Mouse (Mus musculus): ENCODE measurements around the gene Olfr187. TPM values are rescaled to one million over a fixed set of nuclear protein-coding genes. Genes with fewer than 3 reads are reported as not detected.
"Not testable (repeated sequence)": the region's sequence is repeated elsewhere in the genome, so short reads cannot be mapped to it uniquely, and the experiment has no call there.

Olfr187 gene
- total RNA-seq (2014; fragmentation: Nextera tagmentation) (not detected in 2 replicates), total RNA-seq (2017) (not detected in 2 replicates)

GRCm38 (mm10) chr16:59039710-59040109, at the start of gene Olfr187:
Olfr187 (minus strand) TSS chr16:59039767.
- no peak for ATAC-seq (replicated peaks; ENCODE audit: poor library complexity, severe bottlenecking)

- ATAC-seq (replicated peaks; ENCODE audit: poor library complexity, severe bottlenecking), result not testable (repeated sequence)
These were observed 41.5 kb upstream of the Olfr187 start for GRCm38 (mm10) chr16:59081113-59081512.

- no peak for ATAC-seq (replicated peaks; ENCODE audit: poor library complexity, severe bottlenecking)
These were observed 38.3 kb upstream of the Olfr187 start, which contains the start of gene Olfr190 for GRCm38 (mm10) chr16:59077905-59078304. Olfr190 (minus strand) TSS chr16:59078005.

- ATAC-seq (replicated peaks; ENCODE audit: poor library complexity, severe bottlenecking), result no peak
These were observed 34.0 kb upstream of the Olfr187 start for GRCm38 (mm10) chr16:59073520-59073919.

GRCm38 (mm10) chr16:59071755-59072154, 32.2 kb upstream of the Olfr187 start:
- ATAC-seq (replicated peaks; ENCODE audit: poor library complexity, severe bottlenecking), result no peak

- ATAC-seq (replicated peaks; ENCODE audit: poor library complexity, severe bottlenecking), result not testable (repeated sequence)
These were observed 22.8 kb upstream of the Olfr187 start for GRCm38 (mm10) chr16:59062411-59062810.

- ATAC-seq (replicated peaks; ENCODE audit: poor library complexity, severe bottlenecking), result not testable (repeated sequence)
These were observed 9.7 kb upstream of the Olfr187 start for GRCm38 (mm10) chr16:59049286-59049685.

GRCm38 (mm10) chr16:59048860-59049259, 9.3 kb upstream of the Olfr187 start:
- ATAC-seq (replicated peaks; ENCODE audit: poor library complexity, severe bottlenecking), result no peak

GRCm38 (mm10) chr16:59047579-59047978, 8.0 kb upstream of the Olfr187 start:
- ATAC-seq (replicated peaks; ENCODE audit: poor library complexity, severe bottlenecking), result no peak

- ATAC-seq (replicated peaks; ENCODE audit: poor library complexity, severe bottlenecking), result no peak
These were observed 6.3 kb upstream of the Olfr187 start for GRCm38 (mm10) chr16:59045835-59046234.

GRCm38 (mm10) chr16:59030191-59030590, 9.4 kb downstream of the Olfr187 start, which contains the start of gene Olfr186:
Olfr186 (minus strand) TSS chr16:59030291.
- no peak for ATAC-seq (replicated peaks; ENCODE audit: poor library complexity, severe bottlenecking)

- no peak for ATAC-seq (replicated peaks; ENCODE audit: poor library complexity, severe bottlenecking)
These were observed 26.1 kb downstream of the Olfr187 start for GRCm38 (mm10) chr16:59013357-59014018.

GRCm38 (mm10) chr16:59007146-59007545, 32.4 kb downstream of the Olfr187 start:
- no peak for ATAC-seq (replicated peaks; ENCODE audit: poor library complexity, severe bottlenecking)

- ATAC-seq (replicated peaks; ENCODE audit: poor library complexity, severe bottlenecking), result no peak
These were observed 44.5 kb downstream of the Olfr187 start, which contains the start of gene Olfr183 for GRCm38 (mm10) chr16:58995057-58995456. Olfr183 (plus strand) TSS chr16:58995357.

Other genes starting within 250 kb of the Olfr187 start
- not detected in 2 replicates for gene Olfr173, start 239.5 kb downstream of the Olfr187 start, total RNA-seq (2014; fragmentation: Nextera tagmentation)
- not detected in 2 replicates for gene Olfr173, start 239.5 kb downstream of the Olfr187 start, total RNA-seq (2017)
- gene Olfr175-ps1, start 213.0 kb downstream of the Olfr187 start, total RNA-seq (2014; fragmentation: Nextera tagmentation), result not detected in 2 replicates
- gene Olfr175-ps1, start 213.0 kb downstream of the Olfr187 start, total RNA-seq (2017), result not detected in 2 replicates
- gene Olfr177, start 165.0 kb downstream of the Olfr187 start, total RNA-seq (2014; fragmentation: Nextera tagmentation), result not detected in 2 replicates
- gene Olfr177, start 165.0 kb downstream of the Olfr187 start, total RNA-seq (2017), result not detected in 2 replicates
- gene Olfr178, start 147.7 kb downstream of the Olfr187 start, total RNA-seq (2014; fragmentation: Nextera tagmentation), result not detected in 2 replicates
- gene Olfr178, start 147.7 kb downstream of the Olfr187 start, total RNA-seq (2017), result not detected in 2 replicates
- gene Olfr181, start 111.0 kb downstream of the Olfr187 start, total RNA-seq (2014; fragmentation: Nextera tagmentation), result not detected in 2 replicates
- gene Olfr181, start 111.0 kb downstream of the Olfr187 start, total RNA-seq (2017), result not detected in 2 replicates
- gene Olfr180, start 110.4 kb downstream of the Olfr187 start, total RNA-seq (2014; fragmentation: Nextera tagmentation), result not detected in 2 replicates
- gene Olfr180, start 110.4 kb downstream of the Olfr187 start, total RNA-seq (2017), result not detected in 2 replicates
- gene Olfr183, start 44.4 kb downstream of the Olfr187 start, total RNA-seq (2014; fragmentation: Nextera tagmentation), result not detected in 2 replicates
- not detected in 2 replicates for gene Olfr183, start 44.4 kb downstream of the Olfr187 start, total RNA-seq (2017)
- gene Olfr186, start 9.5 kb downstream of the Olfr187 start, total RNA-seq (2014; fragmentation: Nextera tagmentation), result not detected in 2 replicates
- gene Olfr186, start 9.5 kb downstream of the Olfr187 start, total RNA-seq (2017), result not detected in 2 replicates
- gene Olfr190, start 38.2 kb upstream of the Olfr187 start, total RNA-seq (2014; fragmentation: Nextera tagmentation), result not detected in 2 replicates
- gene Olfr190, start 38.2 kb upstream of the Olfr187 start, total RNA-seq (2017), result not detected in 2 replicates
- gene Olfr191, start 50.1 kb upstream of the Olfr187 start, total RNA-seq (2014; fragmentation: Nextera tagmentation), result not detected in 2 replicates
- not detected in 2 replicates for gene Olfr191, start 50.1 kb upstream of the Olfr187 start, total RNA-seq (2017)
- gene Olfr193, start 72.1 kb upstream of the Olfr187 start, total RNA-seq (2014; fragmentation: Nextera tagmentation), result not detected in 2 replicates
- not detected in 2 replicates for gene Olfr193, start 72.1 kb upstream of the Olfr187 start, total RNA-seq (2017)
- gene Olfr194, start 81.3 kb upstream of the Olfr187 start, total RNA-seq (2014; fragmentation: Nextera tagmentation), result not detected in 2 replicates
- gene Olfr194, start 81.3 kb upstream of the Olfr187 start, total RNA-seq (2017), result not detected in 2 replicates
- not detected in 2 replicates for gene Olfr195, start 107.3 kb upstream of the Olfr187 start, total RNA-seq (2014; fragmentation: Nextera tagmentation)
- gene Olfr195, start 107.3 kb upstream of the Olfr187 start, total RNA-seq (2017), result not detected in 2 replicates
- gene Olfr196, start 130.7 kb upstream of the Olfr187 start, total RNA-seq (2014; fragmentation: Nextera tagmentation), result not detected in 2 replicates
- gene Olfr196, start 130.7 kb upstream of the Olfr187 start, total RNA-seq (2017), result not detected in 2 replicates
- gene Olfr198, start 163.8 kb upstream of the Olfr187 start, total RNA-seq (2014; fragmentation: Nextera tagmentation), result not detected in 2 replicates
- gene Olfr198, start 163.8 kb upstream of the Olfr187 start, total RNA-seq (2017), result not detected in 2 replicates
- not detected in 2 replicates for gene Olfr199, start 180.0 kb upstream of the Olfr187 start, total RNA-seq (2014; fragmentation: Nextera tagmentation)
- not detected in 2 replicates for gene Olfr199, start 180.0 kb upstream of the Olfr187 start, total RNA-seq (2017)
- not detected in 2 replicates for gene Olfr201, start 232.9 kb upstream of the Olfr187 start, total RNA-seq (2014; fragmentation: Nextera tagmentation)
- not detected in 2 replicates for gene Olfr201, start 232.9 kb upstream of the Olfr187 start, total RNA-seq (2017)
- not detected in 2 replicates for gene Olfr202, start 247.0 kb upstream of the Olfr187 start, total RNA-seq (2014; fragmentation: Nextera tagmentation)
- gene Olfr202, start 247.0 kb upstream of the Olfr187 start, total RNA-seq (2017), result not detected in 2 replicates